Mouse (Mus musculus) bone marrow, adult 2 months (tissue): ENCODE results near the gene Pphln1. TPM values are rescaled to one million over a fixed set of nuclear protein-coding genes. Genes with fewer than 3 reads are reported as not detected.
"Not testable (repeated sequence)": the region's sequence is repeated elsewhere in the genome, so short reads cannot be mapped to it uniquely, and the experiment has no call there.

ENCODE experiments used
- H3K27ac ChIP-seq: fragments of 200-500 bp; 2 replicates; pipeline ENCODE4 v1.5.1; 2012; ENCODE audit warnings: low read depth, mild to moderate bottlenecking, control low read depth, inconsistent platforms, low read length; ENCODE audit not compliant: control insufficient read depth, poor library complexity, insufficient read depth
- H3K4me1 ChIP-seq: fragments of 200-500 bp; 2 replicates; pipeline ENCODE4 v1.6.1; 2011; ENCODE audit warnings: low read length; ENCODE audit not compliant: control insufficient read depth, insufficient read depth
- H3K4me3 ChIP-seq: fragments of 200-500 bp; replicated peaks from 2 replicates; pipeline ENCODE3; 2011; ENCODE audit warnings: mild to moderate bottlenecking, low read depth, low read length, control low read depth; ENCODE audit not compliant: control insufficient read depth
- CTCF ChIP-seq: fragments of 200-500 bp; IDR thresholded peaks from 2 replicates; pipeline ENCODE4 v1.5.1; 2011; ENCODE audit warnings: low read length, control low read depth; ENCODE audit not compliant: control insufficient read depth, insufficient read depth
- POLR2A ChIP-seq: fragments of 200-500 bp; IDR thresholded peaks from 2 replicates; pipeline ENCODE4 v1.6.1; 2011; ENCODE audit warnings: low read depth, mild to moderate bottlenecking, control low read depth, low read length, borderline replicate concordance; ENCODE audit not compliant: control insufficient read depth
- WGBS: fragments of 180-500 bp; shearing (Covaris S2); methylation state at CpG from one replicate; pipeline ENCODE4 v1.1.7; 2018; 5-methylcytosine and 5-hydroxymethylcytosine counted together
- polyA plus RNA-seq: library from polyadenylated mRNA; stranded (reverse); fragments of >200 nt; gene quantifications from 2 replicates; pipeline ENCODE4 v1.2.4, GENCODE M21; 2011; ENCODE audit warnings: low replicate concordance; ENCODE audit not compliant: missing spikeins, insufficient read depth, insufficient read length

Pphln1 gene
- polyA plus RNA-seq: 5.9 and 9.0 TPM in 2 replicates

DNA sequence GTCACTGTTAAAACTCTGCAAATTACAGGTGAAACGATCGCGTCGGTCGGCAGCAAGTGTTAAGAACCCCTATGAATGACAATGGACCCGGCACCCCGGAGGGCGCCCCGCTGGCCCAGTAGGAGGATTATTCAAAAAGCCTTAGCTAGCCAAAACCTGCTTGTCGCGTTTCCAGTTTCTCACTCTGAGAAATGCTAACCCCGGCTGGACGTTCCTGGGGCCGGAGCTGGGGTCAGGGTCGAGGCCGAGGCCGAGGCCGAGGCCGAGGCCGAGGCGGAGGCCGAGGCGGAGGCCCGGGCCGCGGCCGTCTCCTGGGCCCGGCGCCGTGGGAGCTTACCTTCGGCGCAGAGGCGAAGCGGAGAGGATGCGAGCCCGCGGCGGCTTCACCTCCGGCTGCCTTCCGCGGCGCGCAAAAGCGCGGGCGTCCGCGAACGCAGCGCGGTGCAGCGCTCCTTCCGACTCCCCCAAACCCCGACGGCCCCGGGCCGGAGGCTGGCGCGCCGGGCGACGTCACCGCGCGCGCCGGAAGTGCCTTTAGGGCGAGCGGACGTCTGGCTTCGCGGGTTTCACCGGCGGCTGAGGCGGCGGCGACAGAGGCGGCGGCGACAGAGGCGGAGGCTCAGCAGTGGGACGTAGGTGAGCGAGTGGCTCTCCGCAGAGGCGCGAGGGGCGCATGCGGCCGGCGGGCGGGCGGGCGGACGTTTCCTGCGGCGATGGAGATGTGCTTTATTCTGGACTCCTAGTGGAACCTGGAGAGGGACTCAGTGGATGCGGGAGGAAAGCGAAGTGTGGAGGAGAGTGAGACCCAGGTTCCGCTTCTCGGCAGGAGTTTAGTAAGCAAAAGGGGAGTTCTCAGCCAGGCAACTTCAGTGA lies at the start of gene Pphln1, which contains the start of gene Zcrb1:
Pphln1 (plus strand) TSS at position 525 of the 873 bp plus-strand sequence.
Zcrb1 (minus strand) TSS at position 509 of the 873 bp plus-strand sequence.
- peaks cover 2% of the 10 kb centered on the region; the same call in 1 of the 2 replicates for H3K4me1 ChIP-seq
- H3K4me3 ChIP-seq: peak within 1 kb of the TSS; percentile 68
- TF ChIP-seq POLR2A (peak; percentile 49; the same call in 1 of the 2 replicates), CTCF (no peak)
- WGBS: under 1% methylated on average over 100 of the region's 100 CpGs
- H3K27ac ChIP-seq: peak within 1 kb of the TSS; percentile 92

DNA sequence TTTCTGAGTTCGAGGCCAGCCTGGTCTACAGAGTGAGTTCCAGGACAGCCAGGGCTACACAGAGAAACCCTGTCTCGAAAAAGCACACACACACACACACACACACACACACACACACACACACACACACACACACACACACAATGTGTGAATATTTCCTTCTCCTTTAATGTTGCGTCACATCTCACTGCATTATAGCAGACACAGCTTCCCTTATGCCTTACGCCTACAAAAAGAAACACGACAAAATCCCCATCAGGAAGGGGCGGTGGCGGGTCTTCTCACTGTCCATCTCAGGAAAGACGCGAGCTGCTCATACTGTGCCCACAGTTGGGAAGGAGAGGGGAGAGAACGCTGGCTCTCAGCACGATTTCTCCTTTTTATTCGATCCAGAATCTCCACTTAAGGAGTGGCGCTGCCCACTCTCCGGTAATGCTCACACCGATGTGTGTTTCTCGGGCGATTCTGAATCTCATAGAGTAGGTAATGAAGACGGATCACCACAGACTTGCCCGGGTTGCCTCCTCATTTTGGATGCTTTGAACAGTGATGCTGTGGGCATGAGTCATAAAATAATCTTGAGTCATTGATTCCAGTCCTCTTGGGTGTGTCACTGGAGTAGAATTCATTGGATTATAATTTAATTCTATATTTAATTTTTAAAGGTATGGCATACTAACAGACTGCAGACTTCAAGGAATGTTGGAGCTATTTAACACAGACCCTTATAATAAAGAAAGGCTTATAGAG lies 39.6 kb upstream of the Pphln1 start:
- H3K27ac ChIP-seq: no peak overlapping the region
- 68% methylated on average over 19 of the region's 19 CpGs for WGBS

GRCm38 (mm10) chr15:93365561-93365960 lies 32.6 kb upstream of the Pphln1 start:
- TF ChIP-seq CTCF: no peak
- TF ChIP-seq POLR2A: no peak
- Histone ChIP-seq H3K4me1 (no peaks in the 10 kb centered on the region), H3K4me3 (no peak overlapping the region), H3K27ac (no peak overlapping the region)
- 83% methylated on average over 6 of the region's 6 CpGs for WGBS

More for the DNA sequence above, 39.6 kb upstream of the Pphln1 start:
- no peaks in the 10 kb centered on the region for H3K4me1 ChIP-seq
- TF ChIP-seq POLR2A (no peak), CTCF (no peak)
- no peak overlapping the region for H3K4me3 ChIP-seq

- WGBS: 57% methylated on average over 9 of the region's 9 CpGs
- H3K4me3 ChIP-seq: no peak overlapping the region
These were observed 29.6 kb upstream of the Pphln1 start for GRCm38 (mm10) chr15:93368558-93368957.

GRCm38 (mm10) chr15:93371838-93372237 lies 26.3 kb upstream of the Pphln1 start:
- WGBS: 72% methylated on average over 2 of the region's 2 CpGs
- H3K27ac ChIP-seq: no peak overlapping the region
- H3K4me3 ChIP-seq: no peak overlapping the region
- TF ChIP-seq POLR2A (no peak), CTCF (no peak)
- no peaks in the 10 kb centered on the region; the same call in 1 of the 2 replicates for H3K4me1 ChIP-seq

More at GRCm38 (mm10) chr15:93368558-93368957, 29.6 kb upstream of the Pphln1 start:
- Histone ChIP-seq H3K27ac (no peak overlapping the region), H3K4me1 (no peaks in the 10 kb centered on the region; the same call in 1 of the 2 replicates)
- TF ChIP-seq CTCF: no peak
- no peak for TF ChIP-seq POLR2A

DNA sequence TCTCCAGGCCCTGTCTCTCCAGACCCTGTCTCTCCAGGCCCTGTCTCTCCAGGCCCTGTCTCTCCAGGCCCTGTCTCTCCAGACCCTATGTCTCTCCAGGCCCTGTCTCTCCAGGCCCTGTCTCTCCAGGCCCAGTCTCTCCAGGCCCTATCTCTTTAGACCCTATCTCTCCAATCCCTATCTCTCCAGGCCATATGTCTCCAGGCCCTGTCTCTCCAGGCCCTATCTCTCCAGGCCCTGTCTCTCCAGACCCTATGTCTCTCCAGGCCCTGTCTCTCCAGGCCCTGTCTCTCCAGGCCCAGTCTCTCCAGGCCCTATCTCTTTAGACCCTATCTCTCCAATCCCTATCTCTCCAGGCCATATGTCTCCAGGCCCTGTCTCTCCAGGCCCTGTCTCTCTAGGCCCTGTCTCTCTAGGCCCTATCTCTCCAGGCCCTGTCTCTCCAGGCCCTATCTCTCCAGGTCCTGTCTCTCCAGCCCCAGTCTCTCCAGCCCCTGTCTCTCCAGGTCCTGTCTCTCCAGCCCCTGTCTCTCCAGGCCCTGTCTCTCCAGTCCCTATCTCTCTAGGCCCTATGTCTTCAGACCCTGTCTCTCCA lies 25.5 kb upstream of the Pphln1 start:
- H3K27ac ChIP-seq: peak overlapping the region; percentile 43
- not testable (repeated sequence) for H3K4me3 ChIP-seq, H3K4me1 ChIP-seq

GRCm38 (mm10) chr15:93375696-93376095 lies 22.5 kb upstream of the Pphln1 start:
- 74% methylated on average over 5 of the region's 5 CpGs for WGBS

DNA sequence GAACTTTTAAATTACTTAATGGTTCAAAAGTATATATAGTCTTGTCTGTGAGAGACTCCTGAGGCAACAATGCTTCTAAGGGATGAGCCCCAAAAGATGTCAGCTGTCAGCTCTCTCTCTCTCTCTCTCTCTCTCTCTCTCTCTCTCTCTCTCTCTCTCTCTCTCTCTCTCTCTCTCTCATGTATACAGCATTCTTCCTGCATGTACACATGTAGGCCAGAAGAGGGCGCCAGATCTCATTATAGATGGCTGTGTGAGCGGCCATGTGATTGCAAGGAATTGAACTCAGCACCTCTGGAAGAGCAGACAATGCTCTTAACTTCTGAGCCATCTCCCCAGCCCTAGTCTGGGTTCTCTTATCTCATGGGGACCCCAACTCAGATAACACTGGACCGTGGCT lies 19.0 kb upstream of the Pphln1 start:
- Histone ChIP-seq H3K27ac (no peak overlapping the region), H3K4me1 (no peaks in the 10 kb centered on the region), H3K4me3 (no peak overlapping the region)
- WGBS: 56% methylated on average over 3 of the region's 3 CpGs
- no peak for TF ChIP-seq POLR2A
- TF ChIP-seq CTCF: peak; percentile 37

More at GRCm38 (mm10) chr15:93375696-93376095, 22.5 kb upstream of the Pphln1 start:
- H3K27ac ChIP-seq: no peak overlapping the region
- no peaks in the 10 kb centered on the region; the same call in 1 of the 2 replicates for H3K4me1 ChIP-seq
- TF ChIP-seq POLR2A (no peak), CTCF (no peak)
- H3K4me3 ChIP-seq: no peak overlapping the region
